Mouse (Mus musculus) adrenal gland, adult (tissue): Measurements from ENCODE around the gene Ldah.

Experiments used
- DNase-seq, 2 experiments: peaks; one replicate each; pipeline ENCODE4 v3.0.0; 2022 to 2023; ENCODE audit warnings: low spot score in 1 of 2; ENCODE audit not compliant: inconsistent age in 2 of 2

The Ldah gene

DNA sequence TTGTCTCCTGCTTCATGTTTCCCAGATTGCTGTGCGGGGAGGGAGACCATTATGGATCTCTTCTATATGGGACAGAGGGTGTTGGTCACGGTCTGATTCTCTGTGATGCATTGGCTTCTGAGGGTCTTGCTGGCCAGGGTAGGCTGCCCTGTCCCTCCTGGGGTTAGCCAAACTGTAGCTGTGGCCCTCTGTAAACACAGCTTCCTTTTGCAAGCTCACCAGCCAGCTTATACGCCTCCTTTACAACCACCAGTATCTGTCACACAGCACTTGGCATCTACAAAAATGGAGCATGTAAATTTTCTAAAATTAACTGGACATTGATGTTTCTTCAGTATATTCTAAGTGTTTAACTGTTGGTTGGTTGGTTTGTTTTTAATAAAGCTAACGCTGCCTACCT is 67.5 kb downstream of the Ldah start:
- no peak for DNase-seq

DNA sequence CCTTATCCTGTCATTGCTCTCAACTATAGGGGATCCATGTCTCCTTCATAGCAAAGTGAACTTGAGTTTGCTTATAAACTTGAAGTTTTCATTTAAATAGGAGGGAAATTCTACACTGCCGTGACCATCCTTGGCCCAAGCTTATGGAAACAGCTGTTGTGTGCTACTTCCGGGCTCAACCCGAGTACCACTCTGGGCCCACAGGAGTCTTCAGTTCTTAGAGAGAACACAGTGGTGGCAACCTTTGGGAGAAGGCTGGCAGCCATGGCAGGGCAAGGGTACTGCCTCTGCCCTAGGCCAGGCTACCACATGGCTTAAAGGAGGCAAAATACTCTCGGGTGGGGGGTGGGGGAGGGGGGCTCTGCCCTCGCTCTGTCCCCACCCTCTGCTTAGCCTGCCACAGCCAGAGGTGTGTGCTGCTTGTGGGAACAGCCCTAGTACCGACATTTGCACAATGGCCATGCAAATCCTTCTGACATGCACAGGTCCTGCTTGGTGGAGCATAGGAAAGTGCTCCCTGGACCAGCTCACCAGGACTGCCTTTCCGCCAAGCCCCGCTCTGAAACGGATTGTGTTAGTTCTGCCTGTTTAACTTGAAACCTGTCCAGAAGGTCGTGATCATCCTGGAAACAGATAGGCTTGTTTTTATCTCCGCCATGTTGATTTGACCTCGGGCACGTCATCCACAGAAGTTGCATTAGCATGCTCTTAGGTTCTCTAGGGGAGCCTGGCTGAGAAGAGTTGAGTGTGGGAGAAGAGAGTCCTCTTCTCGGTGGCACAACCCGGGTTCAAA is 73.5 kb downstream of the Ldah start:
- DNase-seq, result no peak

- DNase-seq, result no peak
These were observed 80.1 kb downstream of the Ldah start for GRCm38 (mm10) chr12:8287970-8288369.

- no peak for DNase-seq
These were observed 81.2 kb downstream of the Ldah start for GRCm38 (mm10) chr12:8289099-8289498.

- no peak for DNase-seq
These were observed 81.6 kb downstream of the Ldah start for GRCm38 (mm10) chr12:8289499-8289898.

DNA sequence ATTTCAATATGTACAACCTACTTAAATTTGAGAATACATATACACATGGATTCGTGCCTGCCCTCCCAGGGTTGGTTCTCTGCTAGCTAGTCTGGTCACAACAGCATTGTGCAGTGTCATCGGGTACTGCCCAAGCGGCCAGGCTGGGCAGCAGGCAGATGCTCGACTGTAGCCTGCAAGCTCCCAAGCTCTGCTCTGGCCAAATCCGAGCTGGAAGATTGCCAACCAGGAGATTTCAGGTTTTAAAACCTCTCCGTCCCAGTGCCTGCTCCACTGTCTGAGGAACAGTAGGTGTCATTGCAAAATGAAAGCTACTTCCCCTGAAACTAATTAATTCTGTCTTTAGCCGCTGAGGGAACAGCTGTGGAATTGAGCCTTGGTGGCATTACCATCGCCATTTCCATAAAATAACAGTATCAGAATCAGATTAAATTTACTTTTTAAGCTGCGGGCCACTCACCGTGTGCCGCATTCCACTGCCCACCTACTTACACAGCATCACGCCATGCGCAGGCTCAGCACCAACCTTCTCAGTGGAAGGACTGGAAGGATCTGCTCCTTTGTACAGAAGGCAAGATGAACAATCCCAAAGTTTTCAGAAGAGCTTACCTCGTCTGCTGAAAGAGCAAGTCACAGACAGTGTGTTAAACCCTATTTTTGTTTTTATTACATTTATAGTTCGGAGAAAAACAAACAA is 83.4 kb downstream of the Ldah start:
- peak in 1 of 2 experiments; percentile 59 for DNase-seq

- DNase-seq, result no peak
These were observed 87.5 kb downstream of the Ldah start for GRCm38 (mm10) chr12:8295307-8295913.

DNA sequence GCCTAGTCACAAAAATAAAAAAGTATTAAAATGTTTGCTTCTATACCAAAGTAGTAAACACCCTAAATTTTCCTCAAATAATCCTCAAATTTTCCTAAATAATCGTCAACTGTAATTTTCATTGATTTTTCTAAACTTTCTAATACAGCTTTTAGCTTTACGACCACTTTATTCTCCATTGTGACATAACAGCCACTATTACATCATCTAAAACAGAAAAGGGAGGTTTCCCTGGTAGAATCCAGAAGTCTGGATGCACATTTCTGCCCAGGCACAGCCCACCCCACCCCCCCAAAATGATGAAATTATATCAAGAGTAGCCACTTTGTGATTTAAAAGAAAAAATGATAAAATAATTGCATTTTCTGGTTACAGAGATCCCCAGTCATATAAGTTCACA is 88.2 kb downstream of the Ldah start:
- DNase-seq, result no peak

DNA sequence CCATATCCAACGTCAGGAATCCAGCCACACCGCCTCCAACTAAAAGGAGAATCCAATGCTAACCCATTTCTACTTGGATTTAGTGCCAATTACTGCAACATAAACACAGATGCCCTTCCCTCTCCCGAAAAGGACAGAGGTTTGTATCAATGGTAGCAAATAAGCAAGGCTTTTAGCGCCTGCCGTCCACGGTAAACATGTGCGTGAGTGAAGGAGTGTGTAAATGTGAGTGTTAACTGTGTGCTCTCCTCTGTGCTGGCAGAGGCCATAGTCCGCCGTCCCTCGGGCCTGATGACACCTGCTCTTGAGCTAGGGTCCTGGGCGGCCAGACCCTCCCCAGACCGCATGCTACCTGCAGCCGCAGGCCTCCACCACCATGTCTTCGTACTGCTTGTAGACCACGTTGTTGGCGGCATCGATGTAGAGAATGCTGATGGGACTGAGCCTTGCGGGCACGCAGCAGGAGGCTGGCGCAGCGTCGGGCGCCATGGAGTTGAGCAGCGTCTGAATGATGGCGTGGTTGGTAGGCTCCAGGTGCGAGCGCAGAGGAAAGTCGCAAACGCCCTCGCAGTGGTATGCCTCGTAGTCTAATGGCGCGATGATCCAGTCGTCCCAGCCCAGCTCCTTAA is 89.8 kb downstream of the Ldah start:
- DNase-seq, result peak in 1 of 2 experiments; percentile 29

DNA sequence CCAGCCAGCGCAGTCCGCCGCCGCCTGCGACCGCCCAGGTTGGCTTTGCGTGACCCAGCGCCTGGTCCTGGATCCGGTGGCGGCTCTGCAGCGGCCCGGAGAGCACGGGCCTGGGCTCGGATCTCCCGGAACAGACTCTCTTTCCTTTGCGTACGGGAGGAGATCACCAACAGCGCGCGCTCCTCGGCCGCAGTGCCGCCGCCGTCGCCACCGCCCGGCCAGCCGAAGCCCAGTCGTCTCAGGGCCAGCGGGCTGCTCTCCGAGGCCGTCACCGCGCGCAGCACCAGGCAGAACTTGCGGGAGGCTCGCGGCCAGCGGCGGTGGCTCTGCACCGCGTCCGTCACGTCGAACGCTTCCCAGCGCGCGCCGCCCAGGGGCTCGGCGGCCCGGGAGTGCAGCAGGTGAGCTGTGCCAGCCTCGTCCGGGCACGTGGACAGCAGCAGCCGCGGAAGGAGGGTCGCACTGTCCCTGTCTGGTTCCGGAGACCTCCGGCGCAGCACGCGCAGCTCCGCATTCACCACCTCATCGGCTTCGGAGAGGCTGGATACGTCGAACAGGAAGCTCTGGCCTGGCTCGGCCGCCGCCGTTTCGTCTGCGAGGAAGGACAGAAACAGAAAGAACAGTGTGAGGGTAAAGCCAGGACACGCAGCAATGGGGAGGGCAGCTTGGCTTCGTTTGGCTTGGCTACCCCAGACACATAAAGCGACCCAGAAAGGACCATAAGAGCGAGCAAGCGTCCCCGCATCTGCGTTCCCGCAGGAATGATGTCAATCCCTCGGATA is 90.6 kb downstream of the Ldah start:
- DNase-seq, result peak in 1 of 2 experiments; percentile 44

GRCm38 (mm10) chr12:8299143-8300110 is 91.5 kb downstream of the Ldah start:
- DNase-seq, result peak in 1 of 2 experiments; percentile 23

DNA sequence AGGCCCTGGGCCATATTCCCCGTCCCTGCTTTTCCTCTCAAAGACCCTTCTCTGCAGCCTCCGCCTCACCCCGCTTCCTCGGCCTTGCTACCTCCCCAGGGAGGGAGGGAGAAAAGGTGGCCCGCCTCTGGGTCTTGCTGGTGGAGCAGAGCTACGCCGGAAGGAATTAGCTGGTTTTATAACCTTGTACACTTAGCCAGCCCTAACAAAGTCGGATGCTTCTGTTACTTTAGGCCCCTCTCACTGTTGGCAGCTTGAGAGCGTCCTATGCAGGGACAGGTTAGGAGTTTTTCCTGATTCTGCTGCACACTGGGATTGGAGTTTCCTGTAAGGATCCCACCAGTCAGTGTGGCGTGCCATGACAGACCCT is 92.2 kb downstream of the Ldah start:
- no peak for DNase-seq

- DNase-seq, result no peak
These were observed 92.6 kb downstream of the Ldah start for GRCm38 (mm10) chr12:8300521-8300920.

DNA sequence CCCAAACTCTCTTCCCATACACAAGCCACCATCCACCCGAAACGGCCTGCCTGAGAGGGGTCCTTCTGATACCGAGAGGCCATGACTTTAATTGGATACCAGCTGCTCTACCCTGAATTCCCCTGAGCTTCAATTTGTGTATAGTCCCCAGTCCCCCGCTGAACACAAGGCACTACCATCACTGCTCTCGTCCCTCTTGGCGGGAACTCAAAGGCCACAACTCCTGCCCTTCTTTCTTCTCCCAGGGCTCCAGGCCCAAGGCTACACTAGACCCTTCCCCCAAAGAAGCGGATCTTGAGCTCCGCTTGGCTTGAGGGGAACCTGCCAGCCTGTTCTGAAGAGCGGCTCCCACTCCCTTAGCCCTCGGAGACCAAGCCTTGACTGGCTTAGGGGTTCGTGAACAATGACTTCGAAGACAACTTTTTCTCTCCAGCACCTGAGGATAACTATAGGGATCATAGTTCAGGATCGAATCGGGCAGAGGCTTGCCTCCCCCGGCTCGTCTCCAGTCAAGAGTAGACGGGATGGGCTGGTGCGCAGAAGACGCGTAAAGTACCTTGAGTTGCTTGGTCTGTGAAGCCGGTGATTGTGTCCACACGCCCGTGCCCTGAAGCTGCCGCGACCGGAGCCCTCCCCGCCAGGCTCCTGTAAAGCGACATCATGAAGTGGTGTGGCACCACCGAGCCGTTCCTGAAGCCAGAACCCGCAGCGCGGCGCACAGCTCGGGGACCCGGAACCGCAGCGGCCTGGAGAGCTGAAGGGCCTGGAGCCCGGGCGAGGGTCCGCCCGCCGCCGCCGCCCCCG is 93.3 kb downstream of the Ldah start:
- peak in 1 of 2 experiments; percentile 49 for DNase-seq

GRCm38 (mm10) chr12:8301841-8302431 is 94.0 kb downstream of the Ldah start, which contains the start of gene Gdf7:
Gdf7 (minus strand) TSS chr12:8301954.
- DNase-seq, result peak in 1 of 2 experiments; percentile 51

DNA sequence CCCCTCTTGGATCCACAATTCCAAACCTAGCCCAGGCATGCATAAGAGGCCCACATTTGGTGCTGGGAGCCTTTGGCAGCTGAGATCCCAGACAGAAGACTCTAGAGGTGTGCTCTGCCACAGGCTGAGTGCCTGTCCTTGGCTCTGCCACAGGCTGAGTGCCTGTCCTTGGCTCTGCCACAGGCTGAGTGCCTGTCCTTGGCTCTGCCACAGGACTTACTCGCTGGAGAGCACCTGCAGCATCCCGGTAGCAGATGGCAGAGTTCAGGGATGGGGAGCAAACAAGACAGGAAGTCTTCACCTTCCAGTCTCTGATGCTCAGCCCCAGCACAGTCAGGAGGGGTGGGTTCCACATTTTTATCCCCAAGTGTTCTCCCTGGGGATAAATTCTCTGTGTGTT is 97.4 kb downstream of the Ldah start:
- no peak for DNase-seq

DNA sequence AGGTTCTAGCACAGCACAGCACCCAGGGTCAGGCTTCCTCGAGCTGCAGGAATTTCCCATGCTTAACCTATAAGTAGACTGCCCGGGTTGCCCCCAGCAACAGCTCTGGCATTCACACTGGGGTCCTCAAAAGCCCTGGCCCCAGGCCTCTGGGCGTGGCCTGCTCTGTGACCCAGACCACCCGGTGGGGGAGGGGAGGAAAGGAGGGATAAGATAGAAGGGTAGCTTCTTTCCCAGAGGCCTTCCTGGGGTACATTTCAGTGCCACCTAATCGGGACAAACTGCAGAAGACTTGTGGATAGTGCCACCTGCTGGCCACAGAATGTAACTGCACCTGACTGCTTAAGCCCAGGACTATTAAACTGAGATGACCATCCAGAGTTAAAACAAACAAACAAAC is 98.5 kb downstream of the Ldah start:
- DNase-seq, result peak; percentile 49 to 87

- no peak for DNase-seq
These were observed 99.0 kb downstream of the Ldah start for GRCm38 (mm10) chr12:8306910-8307309.
